Mouse (Mus musculus) midbrain, embryonic 14.5 days (tissue): Measurements from ENCODE around the gene Olfr713. TPM values are rescaled to one million over a fixed set of nuclear protein-coding genes. Genes with fewer than 3 reads are reported as not detected.

Source experiments
- ATAC-seq: fragments of 200-750 bp; cut with Nextera tagmentation; 2 replicates; pipeline ENCODE4 v1.8.0; 2017; ENCODE audit warnings: moderate number of reproducible peaks, moderate library complexity; ENCODE audit not compliant: low FRiP score, low TSS enrichment
- DNase-seq: peaks from one replicate; pipeline ENCODE4 v3.0.0-alpha.2; 2015
- H3K27ac ChIP-seq: fragments of 300-500 bp; sonication (generic); replicated peaks from 2 replicates; pipeline ENCODE4 v1.5.1; 2014; ENCODE audit warnings: mild to moderate bottlenecking, low read depth, low read length, moderate library complexity
- H3K27me3 ChIP-seq: fragments of 300-500 bp; sonication (generic); 2 replicates; pipeline ENCODE4 v1.6.1; 2014; ENCODE audit warnings: low read length, control low read depth, mixed read lengths; ENCODE audit not compliant: control insufficient read depth, insufficient read depth
- H3K36me3 ChIP-seq: fragments of 300-500 bp; sonication (generic); 2 replicates; pipeline ENCODE4 v1.6.1; 2014; ENCODE audit warnings: low read length, control low read depth; ENCODE audit not compliant: control insufficient read depth, insufficient read depth
- H3K4me1 ChIP-seq: fragments of 300-500 bp; sonication (generic); 2 replicates; pipeline ENCODE4 v1.6.1; 2014; ENCODE audit warnings: mild to moderate bottlenecking, antibody characterized with exemption, low read length, control low read depth; ENCODE audit not compliant: control insufficient read depth, insufficient read depth
- H3K4me2 ChIP-seq: fragments of 300-500 bp; sonication (generic); 2 replicates; pipeline ENCODE4 v1.6.1; 2014; ENCODE audit warnings: mild to moderate bottlenecking, low read length, moderate library complexity
- H3K4me3 ChIP-seq: fragments of 300-500 bp; sonication (generic); replicated peaks from 2 replicates; pipeline ENCODE4 v1.5.1; 2014; ENCODE audit warnings: low read depth, low read length
- H3K9ac ChIP-seq: fragments of 300-500 bp; sonication (generic); replicated peaks from 2 replicates; pipeline ENCODE4 v1.6.1; 2014; ENCODE audit warnings: mild to moderate bottlenecking, low read length, moderate library complexity
- H3K9me3 ChIP-seq: fragments of 300-500 bp; sonication (generic); 2 replicates; pipeline ENCODE4 v1.6.1; 2016; ENCODE audit warnings: low read length, control low read depth, mixed read lengths; ENCODE audit not compliant: control insufficient read depth
- WGBS: fragments of 180-500 bp; shearing (Covaris S2); extraction: QIAGEN DNeasy Blood & Tissue Kit; methylation state at CpG from one replicate; pipeline ENCODE4 v1.1.7; 2014; 5-methylcytosine and 5-hydroxymethylcytosine counted together
- polyA plus RNA-seq: library from polyadenylated mRNA; unstranded; fragments of >200 nt; fragmentation: Nextera tagmentation; extraction: Ambion mirVana; gene quantifications from 2 replicates; pipeline ENCODE4 v1.2.1, GENCODE M21; 2014

Gene Olfr713
- not detected in 2 replicates for polyA plus RNA-seq

DNA sequence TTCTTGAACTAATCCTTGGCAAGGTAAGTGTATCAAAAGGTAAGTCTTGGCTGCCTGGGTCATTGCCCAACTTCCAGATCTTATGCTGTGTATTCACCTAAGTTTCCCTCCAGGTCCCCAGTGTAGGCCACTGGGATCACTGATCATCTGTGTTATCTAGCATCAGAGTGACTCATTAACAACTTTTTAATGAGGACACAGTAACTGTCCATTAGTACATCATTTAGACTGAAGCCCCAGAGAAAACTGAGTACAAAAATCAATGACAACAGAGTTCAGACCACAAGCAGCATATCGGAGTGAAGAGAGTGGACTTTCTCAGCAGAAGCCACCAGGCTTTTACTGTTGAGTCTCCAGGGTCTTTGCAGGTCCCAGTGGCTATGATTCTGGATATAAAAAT is at the start of gene Olfr713:
Olfr713 (plus strand) TSS at position 301 of the 400 bp plus-strand sequence.
- no peak within 1 kb of the TSS for H3K9ac ChIP-seq
- no peaks in the 10 kb centered on the region for H3K36me3 ChIP-seq
- no peaks in the 10 kb centered on the region for H3K9me3 ChIP-seq
- no peak within 1 kb of the TSS for H3K27ac ChIP-seq
- H3K4me3 ChIP-seq: no peak within 1 kb of the TSS
- no peak within 1 kb of the TSS for H3K4me2 ChIP-seq
- WGBS: 86% methylated on average over 1 of the region's 1 CpGs
- no peaks in the 10 kb centered on the region for H3K4me1 ChIP-seq
- ATAC-seq: no peak
- no peaks in the 10 kb centered on the region for H3K27me3 ChIP-seq
- no peak for DNase-seq

DNA sequence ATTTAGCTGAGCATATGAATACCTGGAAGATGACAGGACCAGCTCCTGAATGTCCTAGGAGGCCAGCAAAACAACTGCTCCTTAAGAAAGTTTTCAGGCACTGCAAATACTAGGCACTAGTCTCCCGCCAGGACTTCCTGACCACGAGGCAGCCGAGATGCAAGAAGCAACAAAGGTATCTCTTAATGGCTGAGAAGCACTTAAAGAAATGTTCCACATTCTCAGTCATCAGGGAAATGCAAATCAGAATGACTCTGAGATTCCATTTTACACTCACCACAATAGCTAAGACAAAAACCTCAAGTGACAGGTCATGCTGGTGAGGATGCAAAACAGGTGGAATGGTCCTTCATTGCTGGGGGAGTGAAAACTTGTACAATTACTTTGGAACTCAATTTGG is 45.7 kb upstream of the Olfr713 start:
- Histone ChIP-seq H3K27me3 (no peaks in the 10 kb centered on the region), H3K9ac (no peak overlapping the region), H3K4me2 (no peak overlapping the region), H3K36me3 (no peaks in the 10 kb centered on the region), H3K4me1 (no peaks in the 10 kb centered on the region), H3K9me3 (no peaks in the 10 kb centered on the region), H3K4me3 (no peak overlapping the region), H3K27ac (no peak overlapping the region)
- no peak for DNase-seq
- no peak for ATAC-seq
- 84% methylated on average over 3 of the region's 3 CpGs for WGBS

DNA sequence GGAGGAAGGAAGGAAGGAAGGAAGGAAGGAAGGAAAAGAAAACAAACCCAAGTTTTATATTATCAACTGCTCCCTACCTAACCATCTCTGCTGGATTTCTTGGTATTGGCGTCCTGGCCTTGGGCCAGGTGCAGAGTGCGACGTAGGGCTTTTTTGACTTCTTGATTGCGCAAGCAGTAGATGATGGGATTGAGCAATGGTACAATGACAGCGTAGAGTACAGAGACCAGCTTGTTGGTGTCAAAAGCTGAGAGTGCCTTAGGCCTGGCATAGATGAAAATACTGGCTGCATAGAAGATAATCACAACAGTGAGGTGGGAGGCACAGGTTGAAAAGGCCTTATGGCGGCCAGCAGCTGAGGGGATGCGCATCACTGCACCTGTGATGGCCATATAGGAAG is 30.2 kb upstream of the Olfr713 start:
- Histone ChIP-seq H3K4me2 (no peak overlapping the region), H3K36me3 (no peaks in the 10 kb centered on the region), H3K9me3 (no peaks in the 10 kb centered on the region), H3K9ac (no peak overlapping the region), H3K4me3 (no peak overlapping the region), H3K27me3 (no peaks in the 10 kb centered on the region), H3K4me1 (no peaks in the 10 kb centered on the region), H3K27ac (no peak overlapping the region)
- 88% methylated on average over 7 of the region's 7 CpGs for WGBS
- no peak for ATAC-seq
- DNase-seq: no peak

DNA sequence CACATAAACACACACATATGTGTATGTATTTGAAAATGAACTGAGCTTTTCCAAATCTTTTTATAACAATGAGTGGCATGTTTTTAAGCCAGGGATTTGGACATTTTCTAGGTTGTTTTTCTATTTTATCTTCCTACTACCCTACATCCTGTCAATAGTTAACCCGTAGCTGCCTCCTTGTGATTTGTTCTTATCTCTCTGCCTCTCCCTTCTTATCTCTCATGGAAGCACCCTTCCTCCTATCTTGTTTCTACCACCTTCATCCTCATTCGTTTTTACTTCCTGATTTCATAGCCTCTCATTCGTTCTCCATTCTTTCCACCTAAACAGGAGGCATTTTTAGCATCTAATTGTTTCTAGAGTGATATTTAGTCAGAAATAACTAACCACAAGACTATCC is 26.8 kb upstream of the Olfr713 start:
- H3K36me3 ChIP-seq: no peaks in the 10 kb centered on the region
- H3K9me3 ChIP-seq: no peaks in the 10 kb centered on the region
- H3K27ac ChIP-seq: no peak overlapping the region
- H3K27me3 ChIP-seq: no peaks in the 10 kb centered on the region
- no peak overlapping the region for H3K4me3 ChIP-seq
- H3K4me2 ChIP-seq: no peak overlapping the region
- no peak for DNase-seq
- 76% methylated on average over 3 of the region's 3 CpGs for WGBS
- no peaks in the 10 kb centered on the region for H3K4me1 ChIP-seq
- no peak overlapping the region for H3K9ac ChIP-seq
- no peak for ATAC-seq

DNA sequence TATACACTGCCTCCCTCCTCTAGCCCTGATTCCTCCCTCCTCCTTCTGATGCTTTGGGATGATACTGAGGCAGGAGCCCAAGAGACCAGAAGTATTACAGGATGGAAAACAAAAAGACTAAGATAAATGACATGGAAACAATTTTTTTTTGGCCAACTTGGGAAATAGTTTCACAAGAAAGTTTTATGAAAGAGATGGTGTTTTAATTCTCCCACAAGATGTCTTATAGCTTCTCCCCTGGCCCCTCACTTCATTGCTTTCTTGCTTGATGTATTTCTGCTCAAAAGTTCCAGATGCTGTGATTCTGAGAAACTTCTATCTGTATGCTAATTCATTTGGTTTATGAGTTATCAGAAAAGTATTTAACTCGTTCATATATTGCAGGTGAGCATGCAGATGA is 25.0 kb upstream of the Olfr713 start, which contains the start of gene Olfr2:
Olfr2 (minus strand) TSS at position 101 of the 400 bp plus-strand sequence.
- ATAC-seq: no peak
- no peaks in the 10 kb centered on the region for H3K9me3 ChIP-seq
- WGBS: 61% methylated on average over 1 of the region's 1 CpGs

DNA sequence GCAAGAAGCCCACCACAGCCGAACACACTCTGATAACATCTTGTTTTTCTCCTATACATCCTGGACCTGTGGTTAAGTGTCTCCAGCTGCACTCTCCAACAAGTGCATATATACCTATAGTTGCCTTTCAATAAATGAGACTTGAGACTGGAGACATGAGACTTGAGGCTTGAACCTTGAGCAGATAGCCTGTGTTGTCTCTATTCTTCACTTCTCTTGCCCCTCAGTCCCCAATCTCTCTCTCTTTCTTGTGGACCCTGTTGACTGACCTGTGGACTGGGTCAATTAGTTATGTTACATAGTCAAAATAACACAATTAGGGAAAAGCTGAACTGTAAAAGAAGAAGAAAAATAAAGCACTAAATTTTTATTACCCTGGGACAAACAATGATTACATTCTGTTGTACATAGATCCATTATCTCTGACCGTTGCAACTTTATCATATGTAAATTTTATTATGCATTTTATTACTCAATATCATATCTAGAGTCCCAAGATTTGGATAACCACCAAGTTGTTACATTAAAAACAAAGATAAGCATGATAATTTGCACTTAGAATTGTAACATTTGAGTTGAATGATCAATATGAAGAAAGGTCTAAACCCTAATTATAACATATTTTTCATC is 9.1 kb downstream of the Olfr713 start:
- Histone ChIP-seq H3K9ac (no peak overlapping the region), H3K36me3 (no peaks in the 10 kb centered on the region), H3K4me2 (no peak overlapping the region), H3K4me1 (no peaks in the 10 kb centered on the region), H3K4me3 (no peak overlapping the region), H3K9me3 (no peaks in the 10 kb centered on the region), H3K27ac (no peak overlapping the region), H3K27me3 (no peaks in the 10 kb centered on the region)
- DNase-seq (no peak), ATAC-seq (no peak)
- 86% methylated on average over 2 of the region's 2 CpGs for WGBS

More for the DNA sequence above, 25.0 kb upstream of the Olfr713 start, which contains the start of gene Olfr2:
- H3K9ac ChIP-seq: no peak within 1 kb of the TSS
- DNase-seq: no peak
- no peak within 1 kb of the TSS for H3K4me3 ChIP-seq
- H3K36me3 ChIP-seq: no peaks in the 10 kb centered on the region
- H3K4me2 ChIP-seq: no peak within 1 kb of the TSS
- H3K4me1 ChIP-seq: no peaks in the 10 kb centered on the region
- H3K27ac ChIP-seq: no peak within 1 kb of the TSS
- H3K27me3 ChIP-seq: no peaks in the 10 kb centered on the region

DNA sequence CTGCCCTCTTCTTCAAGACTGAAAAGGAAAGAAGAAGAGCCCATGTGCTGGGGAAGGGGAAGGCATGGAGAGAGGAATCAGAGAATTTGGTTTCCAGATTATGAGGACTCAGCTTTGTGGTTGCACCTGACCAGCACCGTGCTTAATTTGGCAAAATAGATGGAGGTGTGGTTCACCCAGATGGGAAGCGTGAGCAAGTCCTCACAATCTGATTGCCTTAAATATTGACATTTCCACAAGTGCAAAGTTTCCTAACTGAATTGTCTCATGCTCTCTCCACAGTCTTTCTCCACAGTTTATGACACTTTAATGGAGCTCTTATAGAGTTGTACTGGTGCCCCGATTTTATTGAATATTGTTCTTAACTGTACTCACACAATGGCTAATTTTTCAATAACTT is 12.2 kb downstream of the Olfr713 start:
- H3K4me3 ChIP-seq: no peak overlapping the region
- no peak overlapping the region for H3K9ac ChIP-seq
- no peak overlapping the region for H3K27ac ChIP-seq
- H3K4me2 ChIP-seq: no peak overlapping the region
- no peaks in the 10 kb centered on the region for H3K4me1 ChIP-seq
- no peaks in the 10 kb centered on the region for H3K27me3 ChIP-seq
- H3K36me3 ChIP-seq: no peaks in the 10 kb centered on the region
- DNase-seq (no peak), ATAC-seq (no peak)
- WGBS: 95% methylated on average over 3 of the region's 3 CpGs
- no peaks in the 10 kb centered on the region for H3K9me3 ChIP-seq

DNA sequence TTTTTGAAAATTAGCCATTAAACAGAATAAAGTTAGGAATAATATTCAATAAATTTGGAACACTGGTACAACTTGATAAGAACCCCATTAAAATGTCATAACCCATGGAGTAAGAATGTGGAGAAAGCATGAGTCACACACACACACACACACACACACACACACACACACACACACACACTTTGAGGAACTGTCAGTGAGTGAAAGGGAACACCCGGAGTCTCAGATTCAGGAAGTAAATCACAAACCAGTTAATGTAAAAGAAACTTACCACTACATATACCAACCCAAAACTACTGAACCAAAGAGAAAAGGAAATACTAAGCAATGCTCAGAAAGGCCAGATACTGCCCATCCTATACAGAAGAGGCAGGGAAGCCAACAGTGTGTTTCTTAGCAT is 13.4 kb downstream of the Olfr713 start:
- WGBS: 83% methylated on average over 1 of the region's 1 CpGs
- H3K27ac ChIP-seq: no peak overlapping the region
- no peak for DNase-seq
- H3K4me2 ChIP-seq: no peak overlapping the region
- H3K4me3 ChIP-seq: no peak overlapping the region
- no peaks in the 10 kb centered on the region for H3K4me1 ChIP-seq
- ATAC-seq: no peak
- H3K9ac ChIP-seq: no peak overlapping the region
- H3K27me3 ChIP-seq: no peaks in the 10 kb centered on the region
- no peaks in the 10 kb centered on the region for H3K36me3 ChIP-seq
- H3K9me3 ChIP-seq: no peaks in the 10 kb centered on the region

DNA sequence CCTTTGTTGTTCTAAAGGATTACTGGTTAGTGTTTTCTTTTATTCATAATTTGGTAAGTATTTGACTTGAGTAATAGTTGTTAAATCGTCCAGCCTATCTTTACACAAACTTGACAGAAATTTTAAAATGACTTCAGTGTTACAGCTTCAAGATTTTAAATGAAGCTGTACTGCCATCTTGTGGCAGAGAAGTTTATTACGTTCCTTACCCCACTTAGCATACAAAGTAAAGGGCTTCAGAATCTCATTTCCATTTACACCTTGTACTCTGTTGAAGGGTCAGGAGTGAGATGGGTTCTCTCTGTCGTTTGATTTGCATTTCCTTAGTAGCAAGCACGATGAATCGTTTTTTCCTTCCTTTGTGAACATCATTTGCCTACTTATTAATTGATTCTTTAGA is 14.9 kb downstream of the Olfr713 start:
- H3K27ac ChIP-seq: no peak overlapping the region
- ATAC-seq: peak; percentile 58; the same call in 1 of the 2 replicates
- H3K27me3 ChIP-seq: no peaks in the 10 kb centered on the region
- H3K36me3 ChIP-seq: no peaks in the 10 kb centered on the region
- H3K9ac ChIP-seq: no peak overlapping the region
- no peaks in the 10 kb centered on the region for H3K4me1 ChIP-seq
- no peaks in the 10 kb centered on the region for H3K9me3 ChIP-seq
- H3K4me2 ChIP-seq: no peak overlapping the region
- WGBS: 5% methylated on average over 5 of the region's 5 CpGs
- peak; percentile 86 for DNase-seq
- no peak overlapping the region for H3K4me3 ChIP-seq
